Mouse (Mus musculus) neural tube, postnatal 0 days (tissue): Measurements from ENCODE around the gene Tdpoz5. TPM values are rescaled to one million over a fixed set of nuclear protein-coding genes. Genes with fewer than 3 reads are reported as not detected.

Experiments
- polyA plus RNA-seq: library from polyadenylated mRNA; unstranded; fragments of >200 nt; fragmentation: Nextera tagmentation; extraction: Ambion mirVana; gene quantifications from 2 replicates; pipeline ENCODE4 v1.2.1, GENCODE M21; 2015

Gene Tdpoz5
- polyA plus RNA-seq = not detected in 2 replicates

DNA sequence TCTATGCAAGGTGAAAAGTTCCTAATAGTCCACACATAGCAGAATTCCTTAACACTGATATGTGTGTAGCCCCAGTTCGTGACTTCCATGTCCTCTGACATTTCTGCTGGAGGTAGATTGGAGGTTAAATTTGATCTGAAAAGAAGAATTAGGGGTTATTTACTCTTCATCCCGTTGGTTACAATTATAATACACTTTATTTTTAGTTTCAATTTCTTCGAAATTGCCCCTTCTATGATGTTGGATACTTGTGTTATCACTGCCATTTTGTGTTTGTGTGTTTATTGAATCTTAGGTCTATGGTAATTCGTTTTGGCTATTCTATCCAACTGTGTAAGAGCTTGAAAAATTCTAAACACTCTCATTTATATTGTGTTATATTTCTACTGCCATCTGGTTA, at the start of gene Tdpoz5:
TSS of gene Tdpoz5 (minus strand) at position 101 of the 400 bp plus-strand sequence.

DNA sequence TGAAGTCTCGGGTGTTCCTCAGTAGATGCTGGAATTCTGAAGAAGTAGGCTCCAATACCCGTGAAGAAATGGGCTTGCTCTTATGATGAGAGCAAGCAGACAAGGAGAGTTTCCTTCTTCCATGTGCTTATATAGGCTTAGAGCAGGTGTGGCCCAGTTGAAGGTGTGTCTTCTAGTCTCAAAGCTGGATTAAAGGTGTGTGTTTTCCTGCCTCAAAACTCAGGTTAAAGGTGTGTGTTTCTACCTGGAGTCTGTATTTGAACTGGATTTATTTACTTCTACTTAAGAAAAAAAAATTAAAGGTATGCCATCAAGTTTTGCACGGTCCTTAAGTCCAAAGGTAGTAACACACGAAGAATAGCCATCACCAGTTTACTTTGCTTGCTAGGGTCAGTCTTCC, 17.7 kb downstream of the Tdpoz5 start, which contains the start of gene Gm9117:
TSS of gene Gm9117 (minus strand) at position 101 of the 400 bp plus-strand sequence.

Other genes starting within 250 kb of the Tdpoz5 start
- not detected in 2 replicates for gene Gm5773, start 188.3 kb downstream of the Tdpoz5 start, polyA plus RNA-seq
- not detected in 2 replicates for gene Tdpoz4, start 164.9 kb downstream of the Tdpoz5 start, polyA plus RNA-seq
- not detected in 2 replicates for gene Tdpoz3, start 135.3 kb downstream of the Tdpoz5 start, polyA plus RNA-seq
- not detected in 2 replicates for gene Gm9117, start 17.8 kb downstream of the Tdpoz5 start, polyA plus RNA-seq
- gene Gm9125, start 93.6 kb upstream of the Tdpoz5 start, polyA plus RNA-seq = not detected in 2 replicates
- gene Gm10697, start 111.3 kb upstream of the Tdpoz5 start, polyA plus RNA-seq = not detected in 2 replicates
- gene Gm10696, start 216.9 kb upstream of the Tdpoz5 start, polyA plus RNA-seq = not detected in 2 replicates
- gene Gm5286, start 235.4 kb upstream of the Tdpoz5 start, polyA plus RNA-seq = not detected in 2 replicates